In genomic region chr17:32163910-32164650, GRCm38 (mm10) we compare ENCODE assay signal across 8 mouse cellular contexts. TPM values are rescaled to one million over a fixed set of nuclear protein-coding genes. Genes with fewer than 3 reads are reported as not detected.
DNase-seq lines count a peak whose midpoint lies in the region; ATAC-seq lines count a peak whose summit lies in the region.

No protein-coding gene starts in this region.

- H3K9me3 ChIP-seq in forebrain, embryonic 15.5 days = no peaks in the 10 kb centered on the region
- H3K9me3 ChIP-seq in lung, embryonic 16.5 days (ENCODE audit: control insufficient read depth, low read length) = no peaks in the 10 kb centered on the region

- 38% methylated on average over 6 of the region's 6 CpGs for WGBS in forebrain, embryonic 15.5 days
- 48% methylated on average over 6 of the region's 6 CpGs for WGBS in lung, embryonic 16.5 days

- no peaks in the 10 kb centered on the region for H3K36me3 ChIP-seq in forebrain, embryonic 15.5 days
- H3K36me3 ChIP-seq in lung, embryonic 16.5 days (ENCODE audit: control insufficient read depth, insufficient read depth, low read length) = 0 out of 2 replicates have a peak, but pooled peaks cover 2% of the 10 kb centered on the region

- no peak overlapping the region; the same call in 1 of the 2 replicates for H3K9ac ChIP-seq in forebrain, embryonic 15.5 days (replicated peaks)
- H3K9ac ChIP-seq in lung, embryonic 16.5 days (ENCODE audit: low read length) = 0 out of 2 replicates have a peak overlapping the region, but pooled peaks have one; percentile 32

- peaks cover 41% of the 10 kb centered on the region for H3K4me1 ChIP-seq in forebrain, embryonic 15.5 days
- H3K4me1 ChIP-seq in lung, embryonic 16.5 days (replicated peaks; ENCODE audit: control insufficient read depth, insufficient read depth, low read length) = peaks cover 26% of the 10 kb centered on the region

- peak overlapping the region; percentile 19 for H3K27ac ChIP-seq in forebrain, embryonic 15.5 days (replicated peaks)
- peak overlapping the region; percentile 37 for H3K27ac ChIP-seq in lung, embryonic 16.5 days (ENCODE audit: low read length)

- DNase-seq in layer of hippocampus, adult 9-11 months = peak; percentile 25
- DNase-seq in layer of hippocampus, adult 9-10 months (ENCODE audit: low spot score) = no peak
- DNase-seq in spleen, adult 18-20 months = peak; percentile 37 to 53
- no peak for DNase-seq in retina, embryonic 14.5 days (ENCODE audit: low spot score)
- DNase-seq in frontal cortex, postnatal 25 days (ENCODE audit: low spot score in 2 of 2) = no peak
- DNase-seq in Muller cell, postnatal 12 days (ENCODE audit: inconsistent ontology term) = no peak

- H3K27me3 ChIP-seq in forebrain, embryonic 15.5 days = no peaks in the 10 kb centered on the region
- no peaks in the 10 kb centered on the region for H3K27me3 ChIP-seq in lung, embryonic 16.5 days (ENCODE audit: control insufficient read depth, insufficient read depth, low read depth, low read length)

- H3K4me3 ChIP-seq in forebrain, embryonic 15.5 days = no peak overlapping the region
- H3K4me3 ChIP-seq in lung, embryonic 16.5 days (ENCODE audit: low read length) = peak overlapping the region; percentile 0; the same call in 1 of the 2 replicates

- 0 out of 2 replicates have a peak overlapping the region, but pooled peaks have one; percentile 2 for H3K4me2 ChIP-seq in forebrain, embryonic 15.5 days (replicated peaks)
- H3K4me2 ChIP-seq in lung, embryonic 16.5 days (ENCODE audit: low read depth, low read length) = peak overlapping the region; percentile 9; the same call in 1 of the 2 replicates

- ATAC-seq in forebrain, embryonic 15.5 days (replicated peaks) = no peak
- ATAC-seq in lung, embryonic 16.5 days (ENCODE audit: low read depth) = no peak

RNA-seq across cellular contexts. Expression of gene Notch3, which starts 2.6 kb away (rescaled TPM):
- polyA plus RNA-seq in forebrain, embryonic 15.5 days (2015; fragmentation: Nextera tagmentation; extraction: Ambion mirVana) = 5.6 and 5.8 TPM in 2 replicates
- 17.1 and 17.3 TPM in 2 replicates for polyA plus RNA-seq in lung, embryonic 16.5 days (2015; fragmentation: Nextera tagmentation; extraction: Ambion mirVana)

RNA-seq across cellular contexts. Expression of gene Ephx3, which starts 25.3 kb away (rescaled TPM):
- 0.17 and 0.20 TPM in 2 replicates for polyA plus RNA-seq in forebrain, embryonic 15.5 days (2015; fragmentation: Nextera tagmentation; extraction: Ambion mirVana)
- 0.21 and 0.24 TPM in 2 replicates for polyA plus RNA-seq in lung, embryonic 16.5 days (2015; fragmentation: Nextera tagmentation; extraction: Ambion mirVana)

Comparison
In these comparisons a context has a peak if more than half of its experiments do, and no peak if none do; other contexts are left out.
1. DNase-seq: peak in layer of hippocampus, adult 9-11 months (single experiment) and spleen, adult 18-20 months (2 of 2); none in layer of hippocampus, adult 9-10 months (single experiment), retina, embryonic 14.5 days (single experiment), frontal cortex, postnatal 25 days (0 of 2) and Muller cell, postnatal 12 days (single experiment).